Mouse (Mus musculus): ENCODE data around the gene Setd1a. TPM values are rescaled to one million over a fixed set of nuclear protein-coding genes. Genes with fewer than 3 reads are reported as not detected.

The Setd1a gene
- polyA plus RNA-seq (2014; fragmentation: Illumina TruSeq; extraction: RNeasy Lipid Tissue Mini Kit (QIAGEN cat#74804); ENCODE audit: low read depth, low replicate concordance): 7.0 TPM

GRCm38 (mm10) chr7:127776426-127776825 lies at the start of gene Setd1a:
Setd1a (plus strand) TSS chr7:127776670.

GRCm38 (mm10) chr7:127732066-127732465 lies 44.4 kb upstream of the Setd1a start, which contains the start of gene Ctf2:
Ctf2 (minus strand) TSS chr7:127732166.

GRCm38 (mm10) chr7:127744366-127745045 lies 32.0 kb upstream of the Setd1a start, which contains the start of gene Fbxl19:
Fbxl19 (plus strand) TSS chr7:127744543.

GRCm38 (mm10) chr7:127769651-127770038 lies 6.8 kb upstream of the Setd1a start, which contains the start of gene Orai3:
Orai3 (plus strand) TSS chr7:127769815.

GRCm38 (mm10) chr7:127785308-127785707 lies 8.8 kb downstream of the Setd1a start, which contains the start of gene Gm49388:
Gm49388 (plus strand) TSS chr7:127785608.

GRCm38 (mm10) chr7:127800435-127801009 lies 24.1 kb downstream of the Setd1a start, which contains the start of gene Hsd3b7:
Hsd3b7 (plus strand) TSS chr7:127800604.

GRCm38 (mm10) chr7:127824176-127824871 lies 47.9 kb downstream of the Setd1a start, which contains the start of the genes Stx4a and Stx1b:
Stx4a (plus strand) TSS chr7:127824294.
Stx1b (minus strand) TSS chr7:127824549.

Other genes with a start within 250 kb of the Setd1a start
- not detected for gene Tmem265, start 215.3 kb upstream of the Setd1a start, polyA plus RNA-seq (2014; fragmentation: Illumina TruSeq; extraction: RNeasy Lipid Tissue Mini Kit (QIAGEN cat#74804); ENCODE audit: low read depth, low replicate concordance)
- 32.4 TPM for gene Phkg2, start 203.3 kb upstream of the Setd1a start, polyA plus RNA-seq (2014; fragmentation: Illumina TruSeq; extraction: RNeasy Lipid Tissue Mini Kit (QIAGEN cat#74804); ENCODE audit: low read depth, low replicate concordance)
- not detected for gene Ccdc189, start 188.1 kb upstream of the Setd1a start, polyA plus RNA-seq (2014; fragmentation: Illumina TruSeq; extraction: RNeasy Lipid Tissue Mini Kit (QIAGEN cat#74804); ENCODE audit: low read depth, low replicate concordance)
- gene Rnf40, start 187.9 kb upstream of the Setd1a start, polyA plus RNA-seq (2014; fragmentation: Illumina TruSeq; extraction: RNeasy Lipid Tissue Mini Kit (QIAGEN cat#74804); ENCODE audit: low read depth, low replicate concordance): 2.1 TPM
- gene Zfp629, start 160.9 kb upstream of the Setd1a start, polyA plus RNA-seq (2014; fragmentation: Illumina TruSeq; extraction: RNeasy Lipid Tissue Mini Kit (QIAGEN cat#74804); ENCODE audit: low read depth, low replicate concordance): 6.8 TPM
- gene Bcl7c, start 67.7 kb upstream of the Setd1a start, polyA plus RNA-seq (2014; fragmentation: Illumina TruSeq; extraction: RNeasy Lipid Tissue Mini Kit (QIAGEN cat#74804); ENCODE audit: low read depth, low replicate concordance): 1.0 TPM
- 2.8 TPM for gene Ctf1, start 63.9 kb upstream of the Setd1a start, polyA plus RNA-seq (2014; fragmentation: Illumina TruSeq; extraction: RNeasy Lipid Tissue Mini Kit (QIAGEN cat#74804); ENCODE audit: low read depth, low replicate concordance)
- gene Ctf2, start 44.5 kb upstream of the Setd1a start, polyA plus RNA-seq (2014; fragmentation: Illumina TruSeq; extraction: RNeasy Lipid Tissue Mini Kit (QIAGEN cat#74804); ENCODE audit: low read depth, low replicate concordance): not detected
- 1.2 TPM for gene Fbxl19, start 32.1 kb upstream of the Setd1a start, polyA plus RNA-seq (2014; fragmentation: Illumina TruSeq; extraction: RNeasy Lipid Tissue Mini Kit (QIAGEN cat#74804); ENCODE audit: low read depth, low replicate concordance)
- gene Orai3, start 6.9 kb upstream of the Setd1a start, polyA plus RNA-seq (2014; fragmentation: Illumina TruSeq; extraction: RNeasy Lipid Tissue Mini Kit (QIAGEN cat#74804); ENCODE audit: low read depth, low replicate concordance): 3.5 TPM
- gene Gm49388, start 8.9 kb downstream of the Setd1a start, polyA plus RNA-seq (2014; fragmentation: Illumina TruSeq; extraction: RNeasy Lipid Tissue Mini Kit (QIAGEN cat#74804); ENCODE audit: low read depth, low replicate concordance): not detected
- gene Hsd3b7, start 23.9 kb downstream of the Setd1a start, polyA plus RNA-seq (2014; fragmentation: Illumina TruSeq; extraction: RNeasy Lipid Tissue Mini Kit (QIAGEN cat#74804); ENCODE audit: low read depth, low replicate concordance): 16.0 TPM
- 17.9 TPM for gene Stx4a, start 47.6 kb downstream of the Setd1a start, polyA plus RNA-seq (2014; fragmentation: Illumina TruSeq; extraction: RNeasy Lipid Tissue Mini Kit (QIAGEN cat#74804); ENCODE audit: low read depth, low replicate concordance)
- gene Stx1b, start 47.9 kb downstream of the Setd1a start, polyA plus RNA-seq (2014; fragmentation: Illumina TruSeq; extraction: RNeasy Lipid Tissue Mini Kit (QIAGEN cat#74804); ENCODE audit: low read depth, low replicate concordance): 0.60 TPM
- 11.1 TPM for gene Zfp646, start 99.6 kb downstream of the Setd1a start, polyA plus RNA-seq (2014; fragmentation: Illumina TruSeq; extraction: RNeasy Lipid Tissue Mini Kit (QIAGEN cat#74804); ENCODE audit: low read depth, low replicate concordance)
- gene Zfp668, start 100.2 kb downstream of the Setd1a start, polyA plus RNA-seq (2014; fragmentation: Illumina TruSeq; extraction: RNeasy Lipid Tissue Mini Kit (QIAGEN cat#74804); ENCODE audit: low read depth, low replicate concordance): 1.7 TPM
- gene Prss53, start 114.3 kb downstream of the Setd1a start, polyA plus RNA-seq (2014; fragmentation: Illumina TruSeq; extraction: RNeasy Lipid Tissue Mini Kit (QIAGEN cat#74804); ENCODE audit: low read depth, low replicate concordance): not detected
- gene Gm21974, start 118.8 kb downstream of the Setd1a start, polyA plus RNA-seq (2014; fragmentation: Illumina TruSeq; extraction: RNeasy Lipid Tissue Mini Kit (QIAGEN cat#74804); ENCODE audit: low read depth, low replicate concordance): not detected
- 26.8 TPM for gene Vkorc1, start 118.9 kb downstream of the Setd1a start, polyA plus RNA-seq (2014; fragmentation: Illumina TruSeq; extraction: RNeasy Lipid Tissue Mini Kit (QIAGEN cat#74804); ENCODE audit: low read depth, low replicate concordance)
- gene Bckdk, start 127.4 kb downstream of the Setd1a start, polyA plus RNA-seq (2014; fragmentation: Illumina TruSeq; extraction: RNeasy Lipid Tissue Mini Kit (QIAGEN cat#74804); ENCODE audit: low read depth, low replicate concordance): 2.8 TPM
- 10.2 TPM for gene Kat8, start 135.8 kb downstream of the Setd1a start, polyA plus RNA-seq (2014; fragmentation: Illumina TruSeq; extraction: RNeasy Lipid Tissue Mini Kit (QIAGEN cat#74804); ENCODE audit: low read depth, low replicate concordance)
- 1.0 TPM for gene Prss8, start 153.4 kb downstream of the Setd1a start, polyA plus RNA-seq (2014; fragmentation: Illumina TruSeq; extraction: RNeasy Lipid Tissue Mini Kit (QIAGEN cat#74804); ENCODE audit: low read depth, low replicate concordance)
- gene Prss36, start 170.1 kb downstream of the Setd1a start, polyA plus RNA-seq (2014; fragmentation: Illumina TruSeq; extraction: RNeasy Lipid Tissue Mini Kit (QIAGEN cat#74804); ENCODE audit: low read depth, low replicate concordance): not detected
- gene Fus, start 190.8 kb downstream of the Setd1a start, polyA plus RNA-seq (2014; fragmentation: Illumina TruSeq; extraction: RNeasy Lipid Tissue Mini Kit (QIAGEN cat#74804); ENCODE audit: low read depth, low replicate concordance): 788 TPM
- gene Pycard, start 217.2 kb downstream of the Setd1a start, polyA plus RNA-seq (2014; fragmentation: Illumina TruSeq; extraction: RNeasy Lipid Tissue Mini Kit (QIAGEN cat#74804); ENCODE audit: low read depth, low replicate concordance): 99.2 TPM
- gene Trim72, start 227.3 kb downstream of the Setd1a start, polyA plus RNA-seq (2014; fragmentation: Illumina TruSeq; extraction: RNeasy Lipid Tissue Mini Kit (QIAGEN cat#74804); ENCODE audit: low read depth, low replicate concordance): 0.91 TPM

All from sigmoid colon, adult 10 weeks (tissue).